Mouse (Mus musculus) midbrain, postnatal 0 days (tissue): ENCODE results near the gene Slf2. TPM values are rescaled to one million over a fixed set of nuclear protein-coding genes. Genes with fewer than 3 reads are reported as not detected.

ENCODE experiments used
- ATAC-seq: fragments of 200-750 bp; cut with Nextera tagmentation; 2 replicates; pipeline ENCODE4 v1.8.0; 2017; ENCODE audit warnings: moderate number of reproducible peaks, mild to moderate bottlenecking, moderate TSS enrichment, moderate library complexity; ENCODE audit not compliant: low FRiP score
- DNase-seq: peaks from one replicate; pipeline ENCODE4 v3.0.0-alpha.2; 2015; ENCODE audit warnings: low spot score
- H3K27ac ChIP-seq: fragments of 300-500 bp; sonication (generic); 2 replicates; pipeline ENCODE4 v1.5.1; 2014; ENCODE audit warnings: low read depth, mild to moderate bottlenecking, low read length, mixed read lengths
- H3K27me3 ChIP-seq: fragments of 300-500 bp; sonication (generic); 2 replicates; pipeline ENCODE4 v1.6.1; 2014; ENCODE audit warnings: low read length, control low read depth, mixed read lengths; ENCODE audit not compliant: insufficient read depth
- H3K36me3 ChIP-seq: fragments of 300-500 bp; sonication (generic); 2 replicates; pipeline ENCODE4 v1.6.1; 2014; ENCODE audit warnings: low read length, control low read depth, mixed read lengths; ENCODE audit not compliant: insufficient read depth
- H3K4me1 ChIP-seq: fragments of 300-500 bp; sonication (generic); 2 replicates; pipeline ENCODE4 v1.6.1; 2014; ENCODE audit warnings: mild to moderate bottlenecking, control low read depth, antibody characterized with exemption, low read length, mixed read lengths; ENCODE audit not compliant: insufficient read depth
- H3K4me2 ChIP-seq: fragments of 300-500 bp; sonication (generic); 2 replicates; pipeline ENCODE4 v1.6.1; 2014; ENCODE audit warnings: low read depth, mild to moderate bottlenecking, low read length, mixed read lengths; ENCODE audit not compliant: poor library complexity, severe bottlenecking
- H3K4me3 ChIP-seq: fragments of 300-500 bp; sonication (generic); 2 replicates; pipeline ENCODE4 v1.5.1; 2014; ENCODE audit warnings: low read depth, mild to moderate bottlenecking, low read length, moderate library complexity
- H3K9ac ChIP-seq: fragments of 300-500 bp; sonication (generic); replicated peaks from 2 replicates; pipeline ENCODE4 v1.6.1; 2014; ENCODE audit warnings: mild to moderate bottlenecking, low read length, moderate library complexity, mixed read lengths; ENCODE audit not compliant: poor library complexity, severe bottlenecking
- H3K9me3 ChIP-seq: fragments of 300-500 bp; sonication (generic); 2 replicates; pipeline ENCODE4 v1.6.1; 2016; ENCODE audit warnings: low read length, control low read depth
- CTCF ChIP-seq: IDR thresholded peaks from 2 replicates; pipeline ENCODE4 v1.5.1; 2016; ENCODE audit warnings: antibody characterized with exemption, mild to moderate bottlenecking
- WGBS: fragments of 180-500 bp; shearing (Covaris S2); extraction: QIAGEN DNeasy Blood & Tissue Kit; methylation state at CpG from one replicate; pipeline ENCODE4 v1.1.7; 2014; 5-methylcytosine and 5-hydroxymethylcytosine counted together
- polyA plus RNA-seq: library from polyadenylated mRNA; unstranded; fragments of >200 nt; fragmentation: Nextera tagmentation; extraction: Ambion mirVana; gene quantifications from 2 replicates; pipeline ENCODE4 v1.2.1, GENCODE M21; 2015
- total RNA-seq: library from RNA; depleted of rRNA; stranded (reverse); fragments of >200 nt; gene quantifications from 2 replicates; pipeline ENCODE4 v1.2.3, GENCODE M21; 2014

Slf2 gene
- total and polyA plus RNA-seq, 2 experiments from 2014 or later, result 22.6 to 26.8 TPM

GRCm38 (mm10) chr19:44899104-44899793, 31.7 kb upstream of the Slf2 start:
- Histone ChIP-seq H3K4me1 (0 out of 2 replicates have a peak, but pooled peaks cover 6% of the 10 kb centered on the region), H3K36me3 (no peaks in the 10 kb centered on the region), H3K9ac (no peak overlapping the region), H3K4me2 (no peak overlapping the region), H3K4me3 (no peak overlapping the region), H3K27me3 (0 out of 2 replicates have a peak, but pooled peaks cover 6% of the 10 kb centered on the region), H3K9me3 (no peaks in the 10 kb centered on the region), H3K27ac (no peak overlapping the region)
- 41% methylated on average over 9 of the region's 9 CpGs for WGBS
- no peak for DNase-seq
- TF ChIP-seq CTCF, result no peak
- ATAC-seq, result no peak

GRCm38 (mm10) chr19:44899947-44900773, 30.8 kb upstream of the Slf2 start:
- 16% methylated on average over 22 of the region's 22 CpGs for WGBS
- Histone ChIP-seq H3K36me3 (no peaks in the 10 kb centered on the region), H3K27me3 (0 out of 2 replicates have a peak, but pooled peaks cover 6% of the 10 kb centered on the region), H3K4me2 (0 out of 2 replicates have a peak overlapping the region, but pooled peaks have one; percentile 12), H3K9me3 (no peaks in the 10 kb centered on the region), H3K4me3 (no peak overlapping the region), H3K4me1 (0 out of 2 replicates have a peak, but pooled peaks cover 6% of the 10 kb centered on the region), H3K27ac (no peak overlapping the region), H3K9ac (peak overlapping the region; percentile 39; the same call in 1 of the 2 replicates)
- ATAC-seq, result no peak
- TF ChIP-seq CTCF, result no peak
- DNase-seq, result peak; percentile 46

- ATAC-seq, result no peak
- no peak for TF ChIP-seq CTCF
- Histone ChIP-seq H3K4me1 (0 out of 2 replicates have a peak, but pooled peaks cover 6% of the 10 kb centered on the region), H3K4me3 (no peak overlapping the region), H3K4me2 (no peak overlapping the region), H3K9me3 (no peaks in the 10 kb centered on the region), H3K27ac (no peak overlapping the region), H3K36me3 (no peaks in the 10 kb centered on the region), H3K27me3 (0 out of 2 replicates have a peak, but pooled peaks cover 6% of the 10 kb centered on the region), H3K9ac (no peak overlapping the region)
- no peak for DNase-seq
- WGBS, result 79% methylated on average over 3 of the region's 3 CpGs
Measured at GRCm38 (mm10) chr19:44901047-44901446, 29.9 kb upstream of the Slf2 start.

- Histone ChIP-seq H3K9ac (no peak overlapping the region), H3K4me3 (no peak overlapping the region), H3K27ac (no peak overlapping the region), H3K9me3 (no peaks in the 10 kb centered on the region), H3K4me1 (0 out of 2 replicates have a peak, but pooled peaks cover 6% of the 10 kb centered on the region), H3K27me3 (no peaks in the 10 kb centered on the region), H3K36me3 (no peaks in the 10 kb centered on the region), H3K4me2 (no peak overlapping the region)
- ATAC-seq (no peak), DNase-seq (no peak)
- WGBS, result 72% methylated on average over 4 of the region's 4 CpGs
- no peak for TF ChIP-seq CTCF
Measured at GRCm38 (mm10) chr19:44902324-44902723, 28.6 kb upstream of the Slf2 start.

- DNase-seq, result no peak
- H3K27me3 ChIP-seq, result no peaks in the 10 kb centered on the region
- ATAC-seq, result no peak
- no peak overlapping the region for H3K27ac ChIP-seq
- 52% methylated on average over 6 of the region's 6 CpGs for WGBS
- H3K4me1 ChIP-seq, result peaks cover 6% of the 10 kb centered on the region; the same call in 1 of the 2 replicates
- H3K9ac ChIP-seq, result no peak overlapping the region
- H3K9me3 ChIP-seq, result no peaks in the 10 kb centered on the region
- no peak for TF ChIP-seq CTCF
- H3K4me3 ChIP-seq, result no peak overlapping the region
- no peak overlapping the region for H3K4me2 ChIP-seq
- H3K36me3 ChIP-seq, result no peaks in the 10 kb centered on the region
Measured at GRCm38 (mm10) chr19:44903343-44904000, 27.5 kb upstream of the Slf2 start.
